Mouse (Mus musculus): Measurements from ENCODE around the gene Dad1. TPM values are rescaled to one million over a fixed set of nuclear protein-coding genes. Genes with fewer than 3 reads are reported as not detected.
A peak's percentile ranks its signal among the peaks of the same experiment; 100 is the strongest.
"Not testable (repeated sequence)": the region's sequence is repeated elsewhere in the genome, so short reads cannot be mapped to it uniquely, and the experiment has no call there.

Gene Dad1
- polyA plus RNA-seq, 1 experiment from 2014 or later = 239 TPM

- H3K4me3 ChIP-seq = no peak overlapping the region
- peaks cover 4% of the 10 kb centered on the region for H3K4me1 ChIP-seq
- DNase-seq (ENCODE audit: low spot score) = peak; percentile 84
- H3K27ac ChIP-seq = no peak overlapping the region
- 25% methylated on average over 7 of the region's 7 CpGs for WGBS
- H3K9me3 ChIP-seq (replicated peaks) = no peaks in the 10 kb centered on the region
- peaks cover 77% of the 10 kb centered on the region for H3K36me3 ChIP-seq
- H3K27me3 ChIP-seq (ENCODE audit: low read depth, poor library complexity, severe bottlenecking) = no peaks in the 10 kb centered on the region
Measured at GRCm38 (mm10) chr14:54239002-54239736, 14.7 kb downstream of the Dad1 start.

GRCm38 (mm10) chr14:54236881-54237280, 17.0 kb downstream of the Dad1 start:
- no peak overlapping the region for H3K4me3 ChIP-seq
- no peak for DNase-seq (ENCODE audit: low spot score)
- H3K27ac ChIP-seq = no peak overlapping the region
- no peaks in the 10 kb centered on the region for H3K9me3 ChIP-seq (replicated peaks)
- peaks cover 57% of the 10 kb centered on the region for H3K36me3 ChIP-seq
- no peaks in the 10 kb centered on the region for H3K27me3 ChIP-seq (ENCODE audit: low read depth, poor library complexity, severe bottlenecking)
- 93% methylated on average over 5 of the region's 5 CpGs for WGBS
- H3K4me1 ChIP-seq = peaks cover 20% of the 10 kb centered on the region

- Histone ChIP-seq H3K36me3 (peaks cover 48% of the 10 kb centered on the region), H3K27ac (no peak overlapping the region), H3K27me3 (ENCODE audit: low read depth, poor library complexity, severe bottlenecking) (no peaks in the 10 kb centered on the region), H3K4me3 (no peak overlapping the region), H3K4me1 (peaks cover 25% of the 10 kb centered on the region), H3K9me3 (replicated peaks) (no peaks in the 10 kb centered on the region)
- 91% methylated on average over 5 of the region's 5 CpGs for WGBS
- DNase-seq (ENCODE audit: low spot score) = no peak
Measured at GRCm38 (mm10) chr14:54235825-54236540, 17.9 kb downstream of the Dad1 start.

- Histone ChIP-seq H3K27ac (peak overlapping the region; percentile 66; the same call in 1 of the 2 replicates), H3K9me3 (replicated peaks) (no peaks in the 10 kb centered on the region), H3K4me3 (no peak overlapping the region), H3K4me1 (peaks cover 26% of the 10 kb centered on the region), H3K27me3 (ENCODE audit: low read depth, poor library complexity, severe bottlenecking) (no peaks in the 10 kb centered on the region), H3K36me3 (peaks cover 36% of the 10 kb centered on the region)
- no peak for DNase-seq (ENCODE audit: low spot score)
- 84% methylated on average over 20 of the region's 20 CpGs for WGBS
Measured at GRCm38 (mm10) chr14:54234231-54235040, 19.5 kb downstream of the Dad1 start.

- DNase-seq (ENCODE audit: low spot score) = no peak
- WGBS = 74% methylated on average over 16 of the region's 16 CpGs
- Histone ChIP-seq H3K27ac (peak overlapping the region; percentile 66; the same call in 1 of the 2 replicates), H3K4me3 (0 out of 2 replicates have a peak overlapping the region, but pooled peaks have one; percentile 15), H3K36me3 (peaks cover 33% of the 10 kb centered on the region), H3K4me1 (peaks cover 34% of the 10 kb centered on the region), H3K9me3 (replicated peaks) (no peaks in the 10 kb centered on the region), H3K27me3 (ENCODE audit: low read depth, poor library complexity, severe bottlenecking) (no peaks in the 10 kb centered on the region)
Measured at GRCm38 (mm10) chr14:54233559-54234143, 20.3 kb downstream of the Dad1 start.

- Histone ChIP-seq H3K27ac (peak overlapping the region; percentile 66), H3K4me3 (peak overlapping the region; percentile 15; the same call in 1 of the 2 replicates), H3K36me3 (peaks cover 26% of the 10 kb centered on the region), H3K4me1 (peaks cover 40% of the 10 kb centered on the region), H3K27me3 (ENCODE audit: low read depth, poor library complexity, severe bottlenecking) (no peaks in the 10 kb centered on the region), H3K9me3 (replicated peaks) (no peaks in the 10 kb centered on the region)
- peak; percentile 45 for DNase-seq (ENCODE audit: low spot score)
- WGBS = 24% methylated on average over 9 of the region's 9 CpGs
Measured at GRCm38 (mm10) chr14:54232811-54233558, 20.9 kb downstream of the Dad1 start.

DNA sequence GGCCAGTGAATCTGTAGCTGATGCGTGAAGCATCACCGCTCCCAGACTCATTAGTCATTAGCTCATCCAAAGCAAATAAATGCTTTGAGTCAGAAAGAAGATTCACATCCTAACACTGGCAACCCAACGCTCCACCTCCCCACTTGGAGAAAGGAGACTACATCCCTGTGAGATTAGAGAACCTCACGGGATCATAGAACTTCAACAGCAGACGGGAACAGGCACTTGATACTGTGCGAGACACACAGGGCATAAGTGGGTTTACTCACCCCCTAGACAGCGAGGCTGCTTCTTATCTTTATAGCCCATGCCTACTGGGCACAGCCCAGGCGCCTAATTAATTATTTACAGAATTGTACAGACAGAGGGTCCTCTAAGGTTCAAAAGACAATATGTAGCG, 21.8 kb downstream of the Dad1 start:
- Histone ChIP-seq H3K4me1 (peaks cover 46% of the 10 kb centered on the region), H3K27me3 (ENCODE audit: low read depth, poor library complexity, severe bottlenecking) (0 out of 2 replicates have a peak, but pooled peaks cover 3% of the 10 kb centered on the region), H3K36me3 (peaks cover 24% of the 10 kb centered on the region), H3K9me3 (replicated peaks) (no peaks in the 10 kb centered on the region), H3K27ac (no peak overlapping the region), H3K4me3 (no peak overlapping the region)
- DNase-seq (ENCODE audit: low spot score) = no peak
- 75% methylated on average over 9 of the region's 9 CpGs for WGBS

- peaks cover 19% of the 10 kb centered on the region for H3K36me3 ChIP-seq
- 0 out of 2 replicates have a peak, but pooled peaks cover 10% of the 10 kb centered on the region for H3K27me3 ChIP-seq (ENCODE audit: low read depth, poor library complexity, severe bottlenecking)
- H3K27ac ChIP-seq = no peak overlapping the region
- DNase-seq (ENCODE audit: low spot score) = no peak
- 87% methylated on average over 21 of the region's 21 CpGs for WGBS
- H3K4me1 ChIP-seq = peaks cover 49% of the 10 kb centered on the region
- H3K9me3 ChIP-seq (replicated peaks) = no peaks in the 10 kb centered on the region
- no peak overlapping the region for H3K4me3 ChIP-seq
Measured at GRCm38 (mm10) chr14:54231176-54231956, 22.5 kb downstream of the Dad1 start.

DNA sequence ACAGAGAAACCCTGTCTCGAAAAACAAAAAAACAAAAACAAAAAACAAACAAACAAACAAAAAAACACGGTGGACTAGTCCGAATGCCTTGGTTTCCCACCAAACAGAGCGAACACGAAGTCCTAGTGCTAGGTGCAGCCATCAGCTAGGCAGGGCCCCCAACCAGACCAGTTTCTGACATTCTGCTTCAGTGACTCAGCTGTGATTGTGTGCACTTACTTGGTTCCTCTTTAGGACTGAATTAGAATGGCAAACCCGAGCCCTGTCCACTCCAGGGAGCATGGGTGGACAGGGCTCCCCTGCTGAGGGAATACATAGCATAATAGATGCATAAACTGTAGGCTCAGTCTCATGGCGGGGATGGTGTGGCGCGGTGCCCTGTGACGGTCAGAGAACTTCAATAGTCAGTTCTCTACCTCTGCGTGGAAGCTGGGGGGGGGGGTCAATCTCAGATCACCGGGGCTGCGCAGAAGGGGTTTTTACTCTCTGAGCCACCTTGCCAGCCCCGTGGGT, 23.2 kb downstream of the Dad1 start:
- H3K4me1 ChIP-seq = peaks cover 49% of the 10 kb centered on the region
- no peak for DNase-seq (ENCODE audit: low spot score)
- H3K27me3 ChIP-seq (ENCODE audit: low read depth, poor library complexity, severe bottlenecking) = 0 out of 2 replicates have a peak, but pooled peaks cover 10% of the 10 kb centered on the region
- peaks cover 16% of the 10 kb centered on the region for H3K36me3 ChIP-seq
- H3K9me3 ChIP-seq (replicated peaks) = no peaks in the 10 kb centered on the region
- WGBS = 87% methylated on average over 14 of the region's 14 CpGs
- no peak overlapping the region for H3K4me3 ChIP-seq
- H3K27ac ChIP-seq = no peak overlapping the region

DNA sequence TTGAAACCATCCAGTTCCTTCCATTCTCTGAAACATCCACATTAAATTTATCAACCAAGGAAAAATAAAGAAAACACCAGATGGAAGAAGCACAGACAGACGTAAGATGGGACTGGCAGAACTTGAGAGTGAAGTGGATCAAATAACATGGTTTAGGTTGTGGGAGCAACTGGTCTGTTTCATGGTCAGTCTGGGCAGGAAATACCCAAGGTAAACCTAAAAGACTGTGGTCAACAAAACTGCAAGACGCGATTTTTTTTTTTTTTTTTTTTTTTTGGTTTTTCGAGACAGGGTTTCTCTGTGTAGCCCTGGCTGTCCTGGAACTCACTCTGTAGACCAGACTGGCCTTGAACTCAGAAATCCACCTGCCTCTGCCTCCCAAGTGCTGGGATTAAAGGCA, 24.1 kb downstream of the Dad1 start:
- not testable (repeated sequence) for H3K27ac ChIP-seq; H3K36me3 ChIP-seq; H3K27me3 ChIP-seq (ENCODE audit: low read depth, poor library complexity, severe bottlenecking); H3K4me3 ChIP-seq; H3K9me3 ChIP-seq (replicated peaks); DNase-seq (ENCODE audit: low spot score)
- peaks cover 52% of the 10 kb centered on the region for H3K4me1 ChIP-seq
- WGBS = 59% methylated on average over 3 of the region's 4 CpGs
